Mouse (Mus musculus) layer of hippocampus, adult 9-11 months (tissue): ENCODE measurements at regions not wholly inside any gene's neighbourhood (a gene's known extent, or its start where the extent isn't known, plus 50 kb on each side); places are given as distances from the start of the nearest gene placed in this dataset.

Source experiments
- DNase-seq: peaks from one replicate; pipeline ENCODE4 v3.0.0; 2022

GRCm38 (mm10) chr9:47909051-47909450, 252.8 kb upstream of the Nxpe4 start:
- DNase-seq: no peak

- DNase-seq: peak; percentile 83
Measured at GRCm38 (mm10) chr9:47910501-47910906, 251.3 kb upstream of the Nxpe4 start.

GRCm38 (mm10) chr9:47912823-47913222, 249.0 kb upstream of the Nxpe4 start:
- no peak for DNase-seq

- no peak for DNase-seq
Measured at GRCm38 (mm10) chr9:47935299-47935698, 226.5 kb upstream of the Nxpe4 start.

- no peak for DNase-seq
Measured at GRCm38 (mm10) chr9:47935957-47936457, 225.8 kb upstream of the Nxpe4 start.

GRCm38 (mm10) chr9:47938941-47939710, 222.7 kb upstream of the Nxpe4 start:
- DNase-seq: no peak

DNA sequence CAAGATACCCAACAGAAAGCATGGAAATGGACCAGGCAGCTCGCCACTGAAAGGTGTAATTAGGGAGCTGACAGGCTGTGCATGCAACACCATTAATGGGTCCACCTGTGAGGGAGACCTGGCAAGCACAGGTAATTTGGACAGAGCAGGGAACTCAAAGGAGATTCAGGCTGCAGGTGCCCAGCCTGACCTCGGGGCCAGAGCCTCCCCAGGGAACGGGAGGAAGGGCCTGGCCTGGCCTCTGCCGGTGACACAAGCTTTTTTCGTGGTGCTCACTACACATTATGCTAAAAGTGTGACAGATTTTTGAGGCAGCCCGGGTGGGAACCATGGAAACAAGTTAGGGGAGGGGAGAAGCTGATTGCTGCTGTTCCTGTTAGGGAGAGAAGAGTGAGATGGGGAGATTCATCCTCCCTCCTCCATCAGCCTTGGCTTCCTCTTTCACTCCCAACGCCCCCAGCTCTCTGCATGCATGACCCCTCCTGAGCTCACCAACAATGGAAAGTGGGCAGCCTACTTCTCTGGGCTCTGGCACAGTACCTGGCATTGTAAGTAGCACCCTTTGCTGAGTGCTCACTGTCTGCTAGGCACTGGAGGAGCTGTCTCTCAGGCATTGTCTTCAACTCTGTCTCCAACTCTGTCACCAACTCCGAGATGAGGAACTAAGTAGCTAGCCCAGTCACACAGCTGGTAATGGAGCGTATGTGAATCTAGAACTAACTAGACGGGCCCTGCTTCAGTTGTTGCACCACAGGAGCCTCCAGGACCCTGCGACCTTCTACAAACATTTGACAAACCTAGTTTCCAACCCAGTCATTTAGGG, 218.9 kb upstream of the Nxpe4 start:
- DNase-seq: peak; percentile 68

DNA sequence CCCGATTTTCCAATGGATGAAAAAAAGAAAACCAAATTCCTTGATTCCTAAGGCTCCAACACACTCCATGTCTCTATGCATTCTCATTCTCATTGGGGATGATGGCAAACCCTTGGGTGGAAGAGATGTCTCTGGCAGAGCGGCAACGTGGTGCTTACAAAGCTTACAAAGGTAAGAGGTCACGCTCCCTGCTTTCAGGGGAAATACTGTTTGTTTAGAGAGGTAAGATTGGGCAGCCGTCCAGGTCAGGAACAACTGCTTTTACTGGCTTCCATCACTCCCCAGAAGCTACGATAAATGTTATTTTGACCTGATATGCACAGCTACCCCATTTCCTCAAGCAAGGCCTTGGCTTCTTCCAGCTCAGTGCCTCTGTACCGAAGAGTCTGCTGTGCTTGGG, 215.6 kb upstream of the Nxpe4 start:
- no peak for DNase-seq

DNA sequence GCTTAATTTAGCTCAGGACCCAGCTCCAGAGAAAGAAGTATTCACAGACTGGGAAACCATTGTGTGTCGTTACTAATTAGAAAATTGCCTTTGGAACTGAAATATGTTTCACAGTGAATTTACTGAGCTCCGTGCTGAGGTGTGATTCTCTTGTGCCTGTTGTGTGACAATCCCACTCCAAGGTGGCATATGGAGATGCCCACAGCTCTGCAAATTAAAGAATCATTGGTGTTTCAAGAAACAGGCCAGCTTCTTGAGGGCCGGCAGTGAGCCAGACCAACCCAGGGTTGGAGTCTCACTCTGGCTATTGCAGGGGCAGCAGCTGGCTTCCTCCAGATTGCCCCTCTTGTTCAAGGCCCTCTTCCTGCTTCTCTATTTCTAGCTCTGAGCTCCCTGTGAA, 203.9 kb upstream of the Nxpe4 start:
- peak; percentile 42 for DNase-seq

GRCm38 (mm10) chr9:47958861-47959260, 203.0 kb upstream of the Nxpe4 start:
- no peak for DNase-seq

GRCm38 (mm10) chr9:47961176-47961575, 200.6 kb upstream of the Nxpe4 start:
- no peak for DNase-seq

GRCm38 (mm10) chr9:47962161-47962560, 199.7 kb upstream of the Nxpe4 start:
- no peak for DNase-seq

- DNase-seq: no peak
Measured at GRCm38 (mm10) chr9:47962589-47962988, 199.2 kb upstream of the Nxpe4 start.

GRCm38 (mm10) chr9:47973130-47973529, 188.7 kb upstream of the Nxpe4 start:
- DNase-seq: no peak

DNA sequence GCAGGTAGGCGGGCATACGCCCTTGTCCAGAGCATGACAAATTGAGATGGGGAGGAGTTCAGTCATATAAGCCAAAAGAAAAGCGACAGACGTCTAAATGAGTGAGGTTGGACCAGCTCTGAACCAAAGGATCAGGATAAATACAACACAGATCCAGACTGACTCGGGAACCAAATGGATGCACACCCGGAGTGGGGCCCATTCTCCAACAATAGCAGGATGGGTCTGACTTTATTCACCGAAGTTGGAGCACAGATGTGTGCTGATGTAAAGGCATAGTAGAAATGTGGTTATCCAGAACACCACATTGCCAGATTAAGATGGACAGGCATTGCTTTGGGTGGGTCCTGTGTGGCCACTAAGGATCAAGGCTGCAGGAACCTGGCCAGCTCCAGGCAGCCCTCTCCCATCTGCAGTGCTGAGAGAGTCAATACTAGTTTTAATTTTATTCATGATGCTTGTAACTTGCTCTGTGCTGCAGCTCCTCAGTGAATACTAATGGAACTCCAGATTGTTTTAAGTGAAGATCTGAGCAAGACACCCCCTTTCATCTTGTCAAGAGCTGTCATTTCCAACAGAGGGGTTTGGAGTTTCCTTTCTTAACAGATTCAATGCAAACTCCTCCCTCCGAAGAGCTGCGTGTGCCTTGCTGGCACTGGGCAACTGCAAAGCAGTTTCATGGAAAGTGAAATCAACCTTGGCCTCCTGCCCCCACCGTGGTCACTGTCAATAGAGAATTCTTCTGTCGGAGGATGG, 176.3 kb upstream of the Nxpe4 start:
- peak; percentile 8 for DNase-seq

DNA sequence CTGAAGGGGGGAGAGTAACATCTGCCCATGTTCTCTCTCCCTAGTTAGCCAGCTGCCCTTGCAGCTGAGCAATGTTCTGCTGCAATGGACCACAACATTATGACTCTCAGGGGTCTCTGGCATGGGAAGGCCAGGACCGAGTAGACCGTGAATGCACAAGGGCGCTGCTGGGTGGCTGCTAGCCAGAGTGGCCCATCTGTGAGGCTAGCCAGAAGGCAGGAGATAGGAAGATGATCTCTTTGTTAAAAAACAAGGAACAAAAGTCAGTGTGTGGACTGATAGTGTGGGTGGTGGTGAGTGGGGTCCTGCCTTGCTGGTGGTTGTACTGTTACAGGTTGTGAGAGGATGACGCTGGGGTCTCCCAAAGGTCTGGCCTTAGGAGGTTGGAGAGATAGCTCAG, 174.6 kb upstream of the Nxpe4 start:
- DNase-seq: no peak

DNA sequence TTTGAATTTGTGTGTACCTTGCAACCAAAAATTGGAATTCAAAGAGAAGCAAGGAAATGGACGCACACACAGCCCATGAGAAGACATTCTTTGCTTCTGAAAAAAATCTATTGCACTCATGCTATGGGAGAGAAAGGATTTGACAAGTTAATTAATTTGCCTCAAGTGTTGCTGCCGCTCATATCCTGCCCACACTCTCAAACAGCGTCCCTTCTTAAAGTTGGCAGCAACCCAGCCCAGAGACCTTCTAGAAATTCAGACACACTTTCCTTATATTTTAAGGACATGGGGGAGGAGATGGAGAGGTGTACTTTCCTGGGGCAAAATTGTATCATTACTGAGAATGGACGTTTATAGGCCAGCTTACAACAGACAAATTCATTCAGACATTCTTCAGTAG, 167.2 kb upstream of the Nxpe4 start:
- no peak for DNase-seq

GRCm38 (mm10) chr9:47999632-48000031, 162.2 kb upstream of the Nxpe4 start:
- DNase-seq: peak; percentile 21

DNA sequence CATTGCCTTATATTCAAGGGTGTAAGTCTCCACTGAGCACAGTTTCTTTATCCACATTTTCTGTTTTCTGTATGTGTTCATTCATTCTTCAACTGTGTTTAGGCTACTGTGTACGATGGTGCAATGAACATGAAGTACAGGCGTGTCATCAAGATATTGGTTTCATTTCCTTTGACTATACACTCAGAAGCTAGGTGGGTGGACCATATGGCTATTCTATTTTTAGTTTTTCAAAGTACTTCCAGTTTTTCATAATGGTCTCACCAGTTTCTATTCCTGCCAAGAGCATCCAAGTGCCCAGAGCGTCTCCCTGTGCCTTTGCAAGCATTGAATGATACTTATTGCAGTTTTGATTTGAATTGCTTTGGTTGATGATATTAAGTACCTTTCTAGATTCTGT, 132.8 kb upstream of the Nxpe4 start:
- DNase-seq: peak; percentile 62

- no peak for DNase-seq
Measured at GRCm38 (mm10) chr9:48030839-48031238, 131.0 kb upstream of the Nxpe4 start.

- DNase-seq: no peak
Measured at GRCm38 (mm10) chr9:48035959-48036358, 125.9 kb upstream of the Nxpe4 start.

GRCm38 (mm10) chr9:48044826-48045225, 117.0 kb upstream of the Nxpe4 start:
- no peak for DNase-seq

DNA sequence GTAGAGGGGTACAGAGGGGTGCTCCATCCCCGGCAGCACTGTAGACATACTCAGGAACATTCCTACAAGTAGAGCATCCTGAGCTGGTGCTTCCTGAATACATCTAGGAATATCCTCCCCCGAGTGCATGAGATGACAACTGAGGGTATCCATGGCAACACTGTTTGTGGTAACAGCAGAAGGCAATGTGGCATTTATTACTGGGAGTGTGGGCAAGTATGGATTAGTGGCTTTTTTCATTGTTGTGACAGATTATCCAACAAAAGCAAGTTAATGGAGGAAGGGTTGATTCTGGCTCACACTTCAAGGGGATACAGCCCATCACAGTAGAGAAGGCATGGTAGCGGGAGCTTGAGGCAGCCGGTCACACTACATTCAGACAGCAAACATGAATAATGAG, 114.0 kb upstream of the Nxpe4 start:
- DNase-seq: peak; percentile 73
